Mouse (Mus musculus): ENCODE results near the gene B3gnt9.
"Not testable (repeated sequence)": the region's sequence is repeated elsewhere in the genome, so short reads cannot be mapped to it uniquely, and the experiment has no call there.

Gene B3gnt9

DNA sequence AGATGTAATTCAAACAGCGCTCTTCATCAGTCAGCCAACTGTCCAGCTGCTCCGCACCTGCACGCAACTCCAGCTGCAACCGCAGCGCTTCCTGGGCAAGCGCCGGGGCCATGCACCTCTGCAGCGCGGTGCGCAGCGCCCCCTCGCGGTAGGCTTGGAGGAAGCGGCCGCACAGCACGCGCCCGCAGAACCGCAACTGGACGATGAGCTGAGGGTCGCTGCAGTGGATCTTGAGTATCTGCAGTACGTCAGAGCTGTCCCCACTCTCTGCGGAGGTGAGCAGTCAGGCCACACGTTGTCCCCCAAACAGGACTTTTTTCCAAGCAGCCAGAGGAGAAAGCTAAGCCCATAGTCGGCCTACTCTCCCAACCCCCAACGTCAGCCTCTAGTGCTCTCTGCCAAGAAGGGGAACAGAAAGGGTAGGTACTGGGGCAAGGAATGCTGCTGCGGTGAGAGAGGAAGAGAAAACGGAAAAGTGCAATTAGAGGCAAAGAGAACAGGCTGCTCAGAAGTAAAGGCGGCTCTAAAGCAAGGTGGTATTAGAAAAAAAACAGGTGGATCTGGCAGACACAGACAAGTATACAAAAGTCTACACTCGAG is 4.9 kb upstream of the B3gnt9 start:
- DNase-seq (ENCODE audit: low spot score in 2 of 2): peak in 1 of 2 experiments; percentile 56

DNA sequence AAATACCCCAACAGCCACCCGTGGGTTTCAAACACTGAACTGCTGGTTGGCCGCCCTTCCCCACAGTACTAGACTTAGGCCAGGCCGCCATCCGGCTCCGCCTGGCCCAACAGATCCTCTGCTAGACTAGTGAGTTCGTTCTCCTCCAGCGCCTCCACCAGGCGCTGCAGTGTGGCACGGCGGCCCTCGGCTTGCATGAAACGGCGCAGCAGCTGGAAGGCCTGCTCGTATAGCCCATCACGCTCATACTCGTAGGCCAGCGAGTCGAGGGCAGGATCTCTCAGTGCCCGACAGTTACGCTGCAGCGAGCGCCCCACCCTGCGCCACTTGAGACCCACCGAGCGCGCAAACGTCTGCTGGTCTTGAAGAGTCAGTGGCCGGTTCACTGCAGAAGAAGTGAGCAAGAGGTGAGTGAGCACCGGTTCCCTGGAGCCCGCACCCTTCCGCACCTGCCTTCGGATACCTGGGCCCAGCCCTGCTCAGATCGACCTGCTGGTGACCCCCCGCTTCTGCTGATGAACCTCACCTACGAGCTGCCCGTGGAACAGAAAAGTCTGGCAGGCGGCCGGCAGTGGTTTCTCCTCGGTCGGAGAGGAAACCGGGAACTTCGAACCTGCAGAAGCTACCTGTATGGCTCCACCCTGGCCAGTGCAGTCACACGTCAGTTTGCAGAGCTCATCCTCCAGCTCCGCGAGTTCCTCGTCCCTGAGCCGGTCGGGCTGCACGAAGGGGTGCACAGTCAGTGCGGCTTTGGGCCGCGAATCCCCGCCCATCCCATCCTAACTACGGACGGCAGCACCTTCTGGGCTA is 4.2 kb upstream of the B3gnt9 start:
- peak in 1 of 2 experiments; percentile 39 for DNase-seq (ENCODE audit: low spot score in 2 of 2)

DNA sequence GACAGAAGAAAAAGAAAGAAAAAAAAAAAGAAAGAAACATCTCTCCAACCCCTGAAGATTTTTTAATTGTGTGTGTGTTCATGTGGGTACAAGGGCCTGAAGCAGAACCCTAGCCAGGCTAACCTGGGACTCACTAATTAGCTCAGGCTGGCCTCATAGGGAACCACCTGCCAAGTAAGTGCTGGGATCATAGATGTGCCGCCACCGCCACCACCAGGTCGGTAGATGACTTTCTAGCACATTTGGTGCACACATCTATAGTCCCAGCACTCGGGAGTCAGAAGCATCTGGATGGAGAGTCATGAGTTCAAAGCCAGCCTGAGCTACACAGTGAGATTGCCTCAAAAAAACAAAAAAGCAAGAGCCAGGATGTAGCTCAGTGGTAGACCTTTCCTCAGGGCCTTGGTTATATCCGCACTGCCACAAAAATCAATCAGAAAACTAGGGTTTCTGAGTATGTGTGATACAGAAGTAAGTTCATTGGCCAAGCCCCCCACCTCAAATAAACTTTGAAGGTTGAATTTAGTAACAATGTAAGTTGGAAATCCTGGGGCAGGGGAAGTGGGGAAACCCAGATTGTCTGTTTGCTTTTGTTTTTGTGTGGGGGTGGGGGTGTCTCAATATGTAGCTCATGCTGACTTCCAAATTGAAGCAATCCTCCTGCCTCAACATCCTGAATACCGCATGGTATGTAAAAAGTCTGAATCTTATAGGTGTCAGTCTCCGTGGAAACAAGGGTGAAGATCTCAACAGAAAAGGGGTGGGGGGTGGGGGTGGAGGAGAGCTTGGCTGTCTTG is 2.6 kb upstream of the B3gnt9 start:
- no peak for DNase-seq (ENCODE audit: low spot score in 2 of 2)

DNA sequence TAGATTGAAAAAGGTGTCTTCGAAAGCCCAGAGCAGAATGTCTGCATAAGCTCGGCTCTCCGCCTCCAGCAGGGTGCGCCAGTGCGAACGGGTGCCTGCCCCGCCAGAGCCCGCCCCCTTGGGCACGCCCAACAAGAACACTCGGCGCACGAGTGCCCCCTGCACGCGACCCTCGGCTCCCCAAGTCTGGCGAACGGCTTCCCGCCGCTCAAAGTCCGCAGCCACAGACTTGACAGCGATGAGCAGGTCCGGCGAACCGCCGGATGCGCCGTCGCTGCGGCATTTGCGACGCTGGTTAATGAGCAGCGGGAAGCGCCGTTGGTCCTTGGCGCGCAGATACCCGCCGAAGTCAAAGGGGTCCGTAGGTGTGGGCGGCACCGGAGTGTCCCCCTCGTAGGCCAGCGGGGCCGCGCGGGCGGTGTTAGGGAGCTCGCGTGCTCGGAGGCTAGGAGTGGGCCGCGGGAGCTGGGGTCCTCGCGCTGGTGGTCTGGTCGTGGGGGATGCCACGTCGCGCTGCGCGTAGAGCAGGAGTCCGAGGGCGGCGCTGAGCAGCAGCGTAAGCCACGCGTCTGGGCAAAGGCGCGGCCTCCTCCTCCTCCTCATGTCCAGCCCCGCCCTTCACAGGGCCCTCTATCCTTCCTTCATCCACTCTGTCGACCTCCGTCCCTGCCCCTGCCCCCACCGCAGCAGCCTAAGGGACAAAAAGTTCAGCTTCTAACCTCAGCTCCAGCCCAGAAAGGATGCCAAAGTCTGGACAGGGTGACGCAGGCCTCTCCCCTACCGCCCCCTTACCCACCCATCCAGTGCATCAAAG is 594 bp downstream of the B3gnt9 start:
- DNase-seq (ENCODE audit: low spot score in 2 of 2): peak; percentile 77 to 82

GRCm38 (mm10) chr8:105253766-105254151 is 1.2 kb downstream of the B3gnt9 start:
- DNase-seq (ENCODE audit: low spot score in 2 of 2): no peak

DNA sequence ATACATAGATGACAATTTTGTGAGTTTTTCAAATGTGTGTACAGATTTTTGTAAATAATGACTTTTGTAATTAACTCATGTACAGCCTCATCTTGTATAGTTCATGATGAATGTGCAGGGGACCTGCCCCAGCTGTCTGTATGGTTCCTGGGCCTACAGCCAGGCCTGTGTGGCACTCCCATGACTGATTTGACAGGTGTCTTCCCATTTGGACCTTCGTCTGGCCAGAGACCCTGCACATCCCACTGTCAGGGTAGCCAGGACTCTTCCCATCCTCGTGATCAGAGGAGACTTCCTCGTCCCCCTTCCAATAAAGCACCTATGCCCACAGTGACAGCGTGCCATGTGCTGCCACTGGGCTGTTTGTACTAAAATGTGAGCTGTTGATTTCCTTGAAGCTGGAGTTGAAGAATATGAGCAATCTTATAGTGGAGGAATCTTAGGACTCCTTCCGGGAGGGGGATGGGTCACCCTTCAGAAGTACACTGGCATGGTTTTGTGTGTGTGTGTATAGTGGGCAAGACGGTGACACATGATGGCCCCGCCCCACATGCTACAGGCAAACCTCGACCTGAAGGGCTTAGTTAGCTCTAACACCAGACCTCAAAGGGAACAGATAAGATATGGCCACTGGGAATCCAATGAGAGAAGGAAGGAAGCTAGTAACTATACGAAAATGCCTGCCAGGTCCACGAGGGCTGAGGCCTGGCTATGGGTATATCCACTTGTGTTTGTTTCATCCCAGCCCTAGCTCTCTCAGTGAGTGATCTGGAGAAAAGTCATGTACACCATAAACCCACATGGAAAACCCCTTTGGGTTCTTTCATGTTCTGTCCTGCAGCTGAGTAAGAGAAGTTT is 2.0 kb downstream of the B3gnt9 start:
- no peak for DNase-seq (ENCODE audit: low spot score in 2 of 2)

DNA sequence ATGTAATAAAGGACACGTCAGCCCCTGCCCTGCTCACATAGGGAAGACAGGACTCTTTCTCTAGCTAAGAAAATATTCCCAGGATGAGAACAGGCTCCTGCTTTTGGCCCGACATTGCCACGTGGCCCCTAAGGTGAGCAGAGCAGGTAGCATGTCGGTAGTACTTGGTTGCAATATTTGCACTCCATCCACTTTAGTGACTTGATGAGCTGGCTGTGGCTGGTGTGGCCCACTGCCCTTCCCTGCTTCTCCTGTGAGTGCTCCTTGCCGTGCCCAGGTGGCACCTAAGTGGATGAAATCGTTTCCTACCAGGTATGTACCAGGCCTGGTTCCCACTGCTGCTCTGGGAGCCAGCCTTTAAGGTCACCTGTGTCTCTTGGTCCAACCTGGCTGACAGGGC is 3.0 kb downstream of the B3gnt9 start:
- DNase-seq (ENCODE audit: low spot score in 2 of 2): no peak

DNA sequence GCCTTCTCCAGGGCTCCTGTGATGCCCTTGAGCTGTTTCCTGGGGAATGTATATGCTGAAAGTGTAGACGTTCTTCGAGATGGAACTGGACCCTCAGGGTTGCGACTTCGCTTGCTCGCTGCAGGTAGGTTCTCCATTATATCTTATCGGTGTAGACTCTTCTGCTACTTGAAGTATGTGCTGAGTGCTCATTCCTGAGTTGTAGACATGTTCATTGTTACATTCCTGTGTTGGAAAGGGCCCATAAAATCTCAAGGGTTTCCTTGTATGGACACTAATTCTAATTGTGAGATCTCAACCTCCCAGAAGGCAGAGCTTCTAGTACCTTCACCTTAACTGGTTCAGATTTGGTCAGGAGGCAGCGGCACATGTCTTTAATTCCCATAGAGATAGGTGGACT is 13.9 kb downstream of the B3gnt9 start:
- DNase-seq (ENCODE audit: low spot score in 2 of 2): no peak

DNA sequence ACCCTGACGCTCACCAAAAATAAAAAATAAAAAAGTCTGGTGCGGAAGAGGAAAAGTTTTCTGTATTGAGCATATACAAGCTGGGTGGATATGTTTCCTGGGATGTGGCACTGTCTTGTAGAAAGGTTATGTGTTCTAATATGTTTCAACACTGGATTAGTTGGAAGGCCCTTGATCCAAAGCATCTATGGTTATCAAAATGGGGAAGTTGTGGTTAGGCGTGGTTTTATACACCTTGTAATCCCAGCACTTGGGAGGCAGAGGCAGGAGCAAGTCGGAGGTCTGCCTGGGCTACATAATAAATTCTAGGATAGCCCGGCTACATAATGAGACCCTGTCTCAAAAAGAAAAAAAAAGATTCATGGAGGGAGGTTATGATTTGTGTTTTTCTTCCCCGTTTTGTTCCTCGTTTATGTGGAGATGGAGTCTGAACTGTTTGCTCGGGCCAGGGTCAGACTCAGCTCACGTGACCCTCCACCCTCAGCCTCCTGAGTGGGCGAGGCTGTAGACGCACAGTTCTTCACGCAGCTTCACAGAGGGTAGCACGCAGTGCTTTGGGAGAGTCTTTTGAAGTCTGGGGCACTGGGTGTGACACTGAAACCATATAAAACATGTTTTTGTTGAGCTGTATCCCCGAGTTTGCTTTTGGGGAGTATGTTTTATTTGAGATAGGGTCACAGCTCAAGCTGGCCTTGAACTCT is 17.4 kb downstream of the B3gnt9 start:
- no peak for DNase-seq (ENCODE audit: low spot score in 2 of 2)

DNA sequence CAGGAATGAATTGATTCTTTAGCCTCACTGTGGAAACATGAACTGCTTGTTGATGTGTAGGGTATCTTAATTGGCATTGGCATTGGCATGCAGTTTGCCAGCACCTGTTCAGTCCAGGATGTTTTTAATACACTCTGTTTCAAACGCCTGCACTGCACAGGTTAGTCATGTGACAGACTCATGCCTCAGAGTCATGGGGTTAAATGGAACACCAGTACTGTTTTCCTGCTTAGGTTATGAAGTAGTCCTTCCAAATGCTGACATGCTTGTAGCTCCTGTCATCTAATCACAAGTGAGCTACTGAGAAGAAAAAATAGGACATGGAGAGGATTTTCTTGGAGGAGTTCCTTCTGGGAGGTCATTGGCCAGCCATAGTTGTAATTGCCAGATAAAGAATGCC is 19.7 kb downstream of the B3gnt9 start:
- DNase-seq (ENCODE audit: low spot score in 2 of 2): no peak

DNA sequence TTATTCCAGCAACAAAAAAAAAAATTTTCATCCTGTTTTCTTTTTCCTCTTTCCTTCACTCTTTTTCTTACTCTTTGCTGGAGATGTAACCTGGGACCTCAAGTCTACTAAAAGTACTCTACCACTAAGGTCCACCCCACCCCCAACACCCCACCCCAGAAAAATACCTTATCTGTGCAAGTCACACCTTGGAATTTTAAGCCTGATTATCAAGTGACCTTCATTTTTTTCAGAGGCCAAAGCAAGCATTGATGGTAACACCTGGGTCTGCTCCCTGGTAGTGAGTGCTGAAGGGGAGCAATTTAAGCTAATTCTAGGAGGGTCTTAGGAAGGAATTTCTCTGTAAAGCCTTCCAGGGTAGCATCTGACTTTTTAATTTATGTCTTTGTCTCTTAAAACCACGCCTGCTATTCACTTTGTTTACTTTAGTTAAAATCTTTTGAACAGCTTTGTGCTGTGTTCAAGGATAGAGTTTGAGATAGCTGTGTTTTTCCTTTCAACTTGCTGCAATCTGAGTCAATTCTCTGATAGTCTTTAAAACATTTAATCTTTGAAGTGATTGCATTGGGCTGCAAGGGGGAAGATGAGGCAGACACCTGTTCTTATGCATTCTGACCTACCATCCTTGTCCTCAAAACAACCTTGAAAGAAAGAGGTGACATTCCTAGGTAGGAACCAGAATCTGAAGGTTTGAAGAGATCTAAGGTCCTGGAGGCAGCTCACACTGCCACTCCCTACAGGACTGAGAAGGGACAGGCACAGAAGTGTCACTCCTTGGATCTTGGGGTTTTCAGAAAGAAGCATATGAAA is 21.6 kb downstream of the B3gnt9 start:
- DNase-seq (ENCODE audit: low spot score in 2 of 2): no peak

GRCm38 (mm10) chr8:105232321-105232693 is 22.6 kb downstream of the B3gnt9 start:
- DNase-seq (ENCODE audit: low spot score in 2 of 2): not testable (repeated sequence)

- DNase-seq (ENCODE audit: low spot score in 2 of 2): no peak
These were observed 23.2 kb downstream of the B3gnt9 start for GRCm38 (mm10) chr8:105231503-105232320.

- no peak for DNase-seq (ENCODE audit: low spot score in 2 of 2)
These were observed 29.0 kb downstream of the B3gnt9 start for GRCm38 (mm10) chr8:105225917-105226316.

DNA sequence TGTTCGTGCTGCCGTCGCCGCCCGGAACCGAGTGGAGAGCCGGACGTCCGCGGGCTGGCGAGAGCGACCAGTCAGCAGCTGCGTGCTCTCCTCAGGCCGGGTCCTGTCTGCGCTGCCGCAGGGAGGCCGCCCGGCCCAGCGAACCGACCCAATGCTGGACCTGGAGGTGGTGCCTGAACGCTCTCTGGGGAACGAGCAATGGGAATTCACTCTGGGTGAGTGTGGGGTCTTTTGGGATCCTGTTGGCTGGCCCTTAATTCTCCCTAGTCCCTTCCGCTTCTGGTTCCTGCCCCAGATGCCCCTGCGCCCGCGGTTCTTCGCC is 29.7 kb downstream of the B3gnt9 start:
- DNase-seq (ENCODE audit: low spot score in 2 of 2): no peak

DNA sequence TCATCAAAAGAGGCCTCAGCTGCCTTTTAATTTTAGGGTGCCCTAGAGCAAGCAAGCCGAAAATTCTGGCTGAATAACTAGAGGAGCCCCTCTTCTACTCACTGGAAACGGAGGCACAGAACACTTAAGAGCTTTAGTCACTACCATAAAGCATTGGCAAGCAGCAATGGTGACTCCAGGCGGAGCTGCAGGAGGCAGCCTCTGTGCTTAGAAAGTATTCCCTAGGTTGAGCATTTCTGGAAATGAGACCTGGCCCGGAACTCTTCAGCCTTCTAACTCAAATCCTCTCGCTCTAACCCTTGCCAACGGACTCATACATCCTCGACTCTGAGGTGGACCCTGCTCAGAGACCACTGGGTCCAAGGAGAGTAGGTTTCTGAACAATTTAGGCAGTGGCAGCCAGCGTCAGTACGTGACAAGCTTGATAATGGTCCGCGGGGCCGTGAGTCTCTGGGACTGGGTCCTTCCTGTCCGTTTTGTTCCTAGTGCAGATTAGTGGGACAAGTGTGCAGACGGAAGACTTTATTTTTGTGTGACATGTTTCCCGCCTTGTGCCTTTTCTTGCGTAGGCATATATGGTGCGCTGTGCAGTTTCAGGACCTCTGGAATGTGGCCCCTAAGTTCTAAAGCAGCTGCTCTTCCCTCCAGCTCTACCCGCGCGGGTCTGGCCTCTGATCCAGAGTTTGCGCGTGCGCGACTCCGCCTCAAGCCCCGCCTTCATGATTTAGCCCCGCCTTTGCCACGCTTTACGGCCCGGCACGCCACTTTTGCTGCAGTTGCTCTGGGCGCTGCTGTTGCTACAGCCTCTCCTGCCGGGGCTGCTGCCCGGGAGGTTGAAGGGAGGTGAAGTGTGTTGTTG is 30.3 kb downstream of the B3gnt9 start, which contains the start of gene D230025D16Rik:
TSS of gene D230025D16Rik (plus strand) at position 733 of the 859 bp plus-strand sequence.
- DNase-seq (ENCODE audit: low spot score in 2 of 2): peak; percentile 89 to 92

- no peak for DNase-seq (ENCODE audit: low spot score in 2 of 2)
These were observed 31.1 kb downstream of the B3gnt9 start for GRCm38 (mm10) chr8:105223850-105224249.
